Mouse (Mus musculus): Measurements from ENCODE around the gene Htr6.

- TF ChIP-seq CTCF (IDR thresholded peaks at IDR 0.05; ENCODE audit: borderline replicate concordance, insufficient read depth, low read length), result no peak
- no peak for TF ChIP-seq POLR2A (IDR thresholded peaks at IDR 0.05; ENCODE audit: low read depth, low read length)
Observed at GRCm38 (mm10) chr4:139122557-139122956, 47.2 kb upstream of the Htr6 start.

All from embryonic fibroblast, embryonic 13.5 days (primary cell).